Mouse (Mus musculus) heart, postnatal 4 days (tissue): Measurements from ENCODE around the gene Mccc1. TPM values are rescaled to one million over a fixed set of nuclear protein-coding genes. Genes with fewer than 3 reads are reported as not detected.

ENCODE experiments used
- total RNA-seq, 2 experiments: library from RNA; stranded (reverse); gene quantifications; 2 replicates each; pipeline ENCODE4 v1.2.3; 2021

Gene Mccc1
- total RNA-seq, 2 experiments from 2014 or later: 41.1 to 45.5 TPM

Other genes with a start within 250 kb of the Mccc1 start
- gene Atp11b, start 246.6 kb downstream of the Mccc1 start, total RNA-seq: 10 to 100 TPM; 32.1 to 38.4 TPM
- 10 to 100 TPM; 68.5 to 75.9 TPM for gene Dcun1d1, start 63.2 kb downstream of the Mccc1 start, total RNA-seq
- gene Ccdc144b, start 52.9 kb upstream of the Mccc1 start, total RNA-seq: not detected
- 10 to 100 TPM; 49.5 to 62.1 TPM for gene Acad9, start 65.3 kb upstream of the Mccc1 start, total RNA-seq
- 1 to 10 TPM; 6.4 to 7.6 TPM for gene D3Ertd254e, start 150.3 kb upstream of the Mccc1 start, total RNA-seq
- not detected for gene Qrfpr, start 221.6 kb upstream of the Mccc1 start, total RNA-seq